Mouse (Mus musculus) spleen, adult 2 months (tissue): ENCODE results near the gene Rgcc. TPM values are rescaled to one million over a fixed set of nuclear protein-coding genes. Genes with fewer than 3 reads are reported as not detected.

Experiments used
- DNase-seq, 2 experiments: peaks; one replicate each; pipeline versions ENCODE4 v3.0.0 to v3.0.0-alpha.2; 2012 to 2021; ENCODE audit warnings: low spot score in 2 of 2, low read depth in 1 of 2
- H3K27ac ChIP-seq: fragments of 200-500 bp; 2 replicates; pipeline ENCODE4 v1.5.1; 2012; ENCODE audit warnings: low read length, inconsistent platforms; ENCODE audit not compliant: insufficient read depth
- H3K27me3 ChIP-seq: fragments of 200-500 bp; 2 replicates; pipeline ENCODE4 v1.6.1; 2012; ENCODE audit warnings: mild to moderate bottlenecking, moderate library complexity, low read length, inconsistent platforms; ENCODE audit not compliant: control insufficient read depth, insufficient read depth
- H3K36me3 ChIP-seq: fragments of 200-500 bp; 2 replicates; pipeline ENCODE4 v1.6.1; 2012; ENCODE audit warnings: mild to moderate bottlenecking, low read length, inconsistent platforms; ENCODE audit not compliant: control insufficient read depth, insufficient read depth
- H3K4me1 ChIP-seq: fragments of 200-500 bp; 2 replicates; pipeline ENCODE4 v1.6.1; 2011; ENCODE audit warnings: inconsistent platforms; ENCODE audit not compliant: control insufficient read depth, insufficient read depth, insufficient read length
- H3K4me3 ChIP-seq: fragments of 200-500 bp; 2 replicates; pipeline ENCODE4 v1.5.1; 2011; ENCODE audit warnings: mild to moderate bottlenecking, inconsistent platforms; ENCODE audit not compliant: insufficient read depth, insufficient read length; ENCODE audit errors: extremely low read depth
- CTCF ChIP-seq: fragments of 200-500 bp; IDR thresholded peaks from 2 replicates; pipeline ENCODE4 v1.5.1; 2011; ENCODE audit warnings: mild to moderate bottlenecking, inconsistent platforms; ENCODE audit not compliant: insufficient read depth, insufficient read length, insufficient replicate concordance; ENCODE audit errors: extremely low read depth
- POLR2A ChIP-seq: fragments of 200-500 bp; IDR thresholded peaks from 2 replicates; pipeline ENCODE4 v1.6.1; 2011; ENCODE audit warnings: low read depth, low read length, inconsistent platforms
- WGBS: fragments of 180-500 bp; shearing (Covaris S2); methylation state at CpG from one replicate; pipeline ENCODE4 v1.1.7; 2018; 5-methylcytosine and 5-hydroxymethylcytosine counted together
- polyA plus RNA-seq: library from polyadenylated mRNA; depleted of rRNA; stranded (reverse); fragments of >200 nt; gene quantifications from 2 replicates; pipeline ENCODE4 v1.2.3, GENCODE M21; 2012

Gene Rgcc
- polyA plus RNA-seq, 1 experiment = 57.6 TPM

DNA sequence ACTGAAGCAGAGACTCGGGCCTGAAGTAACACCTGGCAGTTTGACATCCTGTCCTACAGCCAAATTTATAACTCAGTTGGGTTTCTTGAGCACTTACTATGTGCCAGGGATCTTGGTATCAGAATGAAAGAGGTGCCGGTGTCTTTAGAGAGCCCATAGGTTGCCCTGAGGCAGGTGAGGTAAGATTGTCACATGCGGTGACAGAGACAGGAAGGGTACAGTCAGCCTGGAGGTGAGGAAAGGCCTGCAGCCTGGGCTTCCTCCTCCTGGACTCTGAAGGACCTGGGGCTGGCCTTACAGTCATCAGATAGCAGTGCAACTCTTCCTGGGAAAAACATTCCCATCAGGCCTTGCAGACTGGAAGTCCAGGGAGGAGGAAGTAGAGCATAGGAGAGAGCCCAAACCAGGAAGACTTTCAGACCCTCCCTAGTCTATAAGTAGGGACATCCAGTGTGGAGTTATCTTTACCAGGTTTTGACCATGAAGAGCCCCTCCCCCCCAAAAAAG lies 29.2 kb downstream of the Rgcc start:
- Histone ChIP-seq H3K4me1 (peaks cover 3% of the 10 kb centered on the region; the same call in 1 of the 2 replicates), H3K4me3 (no peak overlapping the region), H3K36me3 (no peaks in the 10 kb centered on the region), H3K27me3 (no peaks in the 10 kb centered on the region), H3K27ac (no peak overlapping the region)
- no peak for TF ChIP-seq POLR2A
- TF ChIP-seq CTCF = no peak
- DNase-seq = no peak
- 87% methylated on average over 3 of the region's 3 CpGs for WGBS

DNA sequence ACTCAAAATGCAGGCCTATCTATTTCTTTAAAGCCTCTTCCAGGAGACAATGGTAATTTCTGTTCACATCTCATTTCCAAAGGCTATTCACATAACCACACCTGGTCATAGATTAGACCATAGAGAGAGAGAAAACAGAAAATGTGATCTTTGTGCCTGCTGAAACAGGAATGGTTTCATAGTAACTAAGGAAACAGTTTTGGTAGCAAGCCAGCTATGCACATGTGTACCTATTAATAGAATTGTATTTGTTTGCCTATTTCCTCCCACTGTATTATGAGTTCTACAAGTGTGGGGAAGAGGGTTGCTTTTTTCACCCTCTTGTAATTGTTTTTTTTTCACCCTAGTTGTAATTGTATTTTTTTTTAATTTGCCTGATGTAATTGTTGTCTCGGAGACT lies 31.9 kb downstream of the Rgcc start:
- Histone ChIP-seq H3K27me3 (no peaks in the 10 kb centered on the region), H3K4me3 (no peak overlapping the region), H3K27ac (no peak overlapping the region), H3K36me3 (no peaks in the 10 kb centered on the region), H3K4me1 (peaks cover 3% of the 10 kb centered on the region; the same call in 1 of the 2 replicates)
- no peak for DNase-seq
- WGBS = 44% methylated on average over 1 of the region's 1 CpGs
- TF ChIP-seq POLR2A (no peak), CTCF (no peak)

DNA sequence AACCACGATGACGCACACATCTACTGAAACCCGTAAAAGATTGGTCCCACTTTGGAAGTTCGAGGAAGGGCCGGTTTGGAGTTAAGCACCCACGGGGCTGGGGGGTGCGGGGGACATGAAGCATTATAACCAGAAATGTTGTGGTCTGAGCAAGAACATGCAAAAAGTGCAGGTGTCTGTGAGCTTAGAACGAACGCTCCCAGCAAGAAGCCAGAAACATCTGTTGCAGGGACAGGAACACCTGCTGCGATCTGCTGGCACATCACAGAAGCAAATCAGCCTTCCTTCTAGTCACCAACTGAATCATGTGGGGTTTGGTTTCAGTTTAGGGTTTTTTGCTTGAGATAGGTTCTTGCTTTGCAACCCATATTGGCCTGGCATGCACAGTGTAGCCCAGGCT lies 33.6 kb downstream of the Rgcc start:
- no peak for TF ChIP-seq CTCF
- no peak for TF ChIP-seq POLR2A
- 22% methylated on average over 10 of the region's 10 CpGs for WGBS
- Histone ChIP-seq H3K4me1 (peaks cover 3% of the 10 kb centered on the region; the same call in 1 of the 2 replicates), H3K27ac (no peak overlapping the region), H3K36me3 (no peaks in the 10 kb centered on the region), H3K27me3 (no peaks in the 10 kb centered on the region), H3K4me3 (no peak overlapping the region)
- no peak for DNase-seq

DNA sequence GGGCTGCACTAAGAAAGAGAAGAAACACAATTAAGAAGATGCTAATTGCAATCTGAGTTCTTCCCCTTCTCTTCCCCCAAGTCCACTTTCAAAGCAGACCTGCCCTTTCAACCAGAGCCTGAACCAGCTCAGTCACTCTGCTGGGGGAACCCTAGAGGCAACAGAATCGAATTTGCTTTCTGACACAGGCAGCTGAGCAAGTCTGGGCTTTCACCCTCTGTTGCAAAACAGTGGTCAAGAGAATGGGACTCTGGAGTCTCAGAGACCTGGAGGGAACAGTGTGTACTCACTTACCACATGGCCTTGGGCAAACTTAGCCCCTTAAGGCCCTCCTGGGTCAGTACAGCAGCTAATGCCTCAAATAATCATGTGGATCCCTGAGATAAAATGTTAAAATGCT lies 34.1 kb downstream of the Rgcc start:
- WGBS = 12% methylated on average over 1 of the region's 1 CpGs
- Histone ChIP-seq H3K4me3 (no peak overlapping the region), H3K27ac (no peak overlapping the region), H3K27me3 (no peaks in the 10 kb centered on the region), H3K4me1 (peaks cover 3% of the 10 kb centered on the region; the same call in 1 of the 2 replicates), H3K36me3 (no peaks in the 10 kb centered on the region)
- TF ChIP-seq POLR2A = no peak
- no peak for TF ChIP-seq CTCF
- no peak for DNase-seq

DNA sequence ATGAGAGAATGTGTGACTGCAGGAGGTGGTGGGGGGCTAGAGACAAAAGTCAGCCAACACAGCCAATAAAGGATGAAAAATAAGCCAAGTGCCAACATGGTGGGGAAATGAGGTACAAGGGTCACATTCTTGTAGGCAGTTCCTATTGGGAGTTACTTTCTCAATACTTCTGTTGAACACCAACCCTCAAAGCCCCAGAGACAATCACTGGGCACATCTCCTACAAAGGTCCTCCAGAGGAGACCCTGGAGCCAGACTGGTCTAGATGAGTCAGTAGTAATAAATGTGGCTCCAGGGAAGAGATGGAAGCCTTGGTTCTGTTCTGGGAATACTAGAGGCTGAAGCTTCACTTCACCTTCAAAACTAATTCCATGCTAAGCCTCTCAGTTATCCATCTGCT lies 35.0 kb downstream of the Rgcc start:
- Histone ChIP-seq H3K36me3 (no peaks in the 10 kb centered on the region), H3K4me1 (peaks cover 3% of the 10 kb centered on the region; the same call in 1 of the 2 replicates), H3K4me3 (no peak overlapping the region), H3K27ac (no peak overlapping the region), H3K27me3 (no peaks in the 10 kb centered on the region)
- no peak for DNase-seq
- TF ChIP-seq CTCF = no peak
- no peak for TF ChIP-seq POLR2A

DNA sequence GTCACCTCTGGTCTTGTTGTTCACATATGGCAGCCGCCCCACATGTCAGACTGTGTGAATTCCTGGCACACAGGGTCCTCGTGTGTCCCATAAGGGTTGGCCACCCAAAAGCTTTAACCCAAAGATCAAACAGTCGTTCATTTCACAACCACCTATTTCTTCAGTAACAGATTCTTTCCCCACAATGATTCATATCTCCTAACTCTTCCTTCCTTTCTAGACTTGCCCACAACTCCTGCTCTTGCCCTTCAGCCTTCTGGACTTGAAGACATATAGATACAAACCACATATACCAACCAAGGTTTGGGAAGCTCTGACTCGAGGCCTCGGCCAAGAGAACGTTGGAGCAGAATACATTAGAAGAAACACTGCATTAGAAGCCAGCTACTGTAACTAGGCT lies 35.7 kb downstream of the Rgcc start:
- H3K4me1 ChIP-seq = peaks cover 3% of the 10 kb centered on the region; the same call in 1 of the 2 replicates
- DNase-seq = no peak
- no peaks in the 10 kb centered on the region for H3K36me3 ChIP-seq
- no peak overlapping the region for H3K4me3 ChIP-seq
- no peaks in the 10 kb centered on the region for H3K27me3 ChIP-seq
- WGBS = 70% methylated on average over 6 of the region's 6 CpGs
- TF ChIP-seq CTCF = no peak
- no peak for TF ChIP-seq POLR2A
- H3K27ac ChIP-seq = no peak overlapping the region

DNA sequence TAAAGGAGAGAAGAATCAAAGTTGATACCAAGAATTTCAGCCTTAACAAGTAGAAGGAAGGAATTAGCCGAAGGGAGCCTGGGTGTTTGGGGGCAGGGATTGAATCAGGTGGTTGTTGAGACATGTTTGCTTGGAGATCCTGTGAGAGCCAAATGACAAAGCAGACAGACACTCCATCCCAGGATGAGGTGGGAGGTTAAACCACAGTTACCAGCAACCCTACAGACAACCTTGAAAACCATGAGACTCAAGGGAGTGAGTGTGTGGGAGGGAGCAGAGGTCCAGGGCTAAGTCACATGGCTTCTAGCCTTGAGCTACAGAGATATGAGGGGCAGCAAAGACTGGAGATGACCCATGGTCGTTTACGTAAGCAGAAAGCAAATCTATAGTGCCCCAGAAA lies 38.1 kb downstream of the Rgcc start:
- WGBS = 94% methylated on average over 3 of the region's 3 CpGs
- TF ChIP-seq POLR2A (no peak), CTCF (no peak)
- Histone ChIP-seq H3K36me3 (no peaks in the 10 kb centered on the region), H3K27me3 (no peaks in the 10 kb centered on the region), H3K4me3 (no peak overlapping the region), H3K27ac (no peak overlapping the region), H3K4me1 (no peaks in the 10 kb centered on the region)
- DNase-seq = no peak
